Mouse (Mus musculus) skeletal muscle tissue, postnatal 0 days (tissue): ENCODE results near the gene Zscan4b. TPM values are rescaled to one million over a fixed set of nuclear protein-coding genes. Genes with fewer than 3 reads are reported as not detected.

ENCODE experiments used
- polyA plus RNA-seq: library from polyadenylated mRNA; unstranded; fragments of >200 nt; fragmentation: Nextera tagmentation; extraction: Ambion mirVana; gene quantifications from 2 replicates; pipeline ENCODE4 v1.2.1, GENCODE M21; 2015

Gene Zscan4b
- polyA plus RNA-seq = not detected in 2 replicates

DNA sequence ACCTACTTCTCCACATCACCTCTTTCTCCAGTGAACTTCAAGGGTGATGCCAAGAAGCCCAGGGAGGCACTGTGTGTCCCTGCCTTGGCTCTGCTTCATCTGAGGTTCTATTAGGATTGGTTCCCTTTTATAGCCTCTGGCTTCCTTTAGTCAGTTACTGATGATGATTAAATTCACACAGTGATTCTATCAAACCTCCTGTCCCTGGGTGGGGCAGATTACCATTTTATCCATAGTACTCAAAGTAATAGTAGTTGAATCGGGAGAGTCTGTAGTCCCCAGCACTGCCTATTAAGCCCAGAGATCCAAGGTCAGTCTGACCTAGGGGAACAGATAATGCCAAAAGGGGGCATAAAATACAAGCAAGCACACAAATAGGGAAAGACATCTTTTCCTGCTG lies at the start of gene Zscan4b:
Gene Zscan4b (minus strand): TSS at position 101 of the 400 bp plus-strand sequence.

Other genes starting within 250 kb of the Zscan4b start
- gene Nlrp4b, start 217.3 kb downstream of the Zscan4b start, polyA plus RNA-seq = not detected in 2 replicates
- gene Vmn1r71, start 150.7 kb downstream of the Zscan4b start, polyA plus RNA-seq = not detected in 2 replicates
- gene Zscan4c, start 100.7 kb upstream of the Zscan4b start, polyA plus RNA-seq = not detected in 2 replicates
- gene Zscan4-ps1, start 164.6 kb upstream of the Zscan4b start, polyA plus RNA-seq = not detected in 2 replicates